Mouse (Mus musculus): ENCODE data around the gene Ptrhd1. TPM values are rescaled to one million over a fixed set of nuclear protein-coding genes. Genes with fewer than 3 reads are reported as not detected.

Gene Ptrhd1
- polyA plus RNA-seq (2014; fragmentation: Nextera tagmentation; extraction: Ambion mirVana), result 6.6 and 7.6 TPM in 2 replicates

- under 1% methylated on average over 50 of the region's 50 CpGs for WGBS
- H3K36me3 ChIP-seq (ENCODE audit: insufficient read depth), result peaks cover 22% of the 10 kb centered on the region
- ATAC-seq (ENCODE audit: insufficient read depth), result peak; percentile 99
Measured at GRCm38 (mm10) chr12:4233572-4234508, at the start of gene Ptrhd1, which contains the start of gene Cenpo. Gene Ptrhd1, plus strand, starts transcription at chr12:4234027. Gene Cenpo, minus strand, starts transcription at chr12:4234294.

GRCm38 (mm10) chr12:4184648-4185047 lies 49.2 kb upstream of the Ptrhd1 start:
- WGBS, result 59% methylated on average over 2 of the region's 2 CpGs
- TF ChIP-seq CTCF (IDR thresholded peaks at IDR 0.05; ENCODE audit: low read depth), result no peak
- no peak overlapping the region for H3K4me3 ChIP-seq (ENCODE audit: low read depth, low read length)
- H3K4me2 ChIP-seq, result no peak overlapping the region
- ATAC-seq (ENCODE audit: insufficient read depth) (no peak), DNase-seq (no peak)
- no peaks in the 10 kb centered on the region for H3K9me3 ChIP-seq (ENCODE audit: low read depth, low read length)
- no peaks in the 10 kb centered on the region for H3K36me3 ChIP-seq (ENCODE audit: insufficient read depth)
- no peaks in the 10 kb centered on the region for H3K4me1 ChIP-seq (ENCODE audit: insufficient read depth)
- no peak overlapping the region for H3K27ac ChIP-seq (ENCODE audit: low read depth)
- no peaks in the 10 kb centered on the region for H3K27me3 ChIP-seq (ENCODE audit: insufficient read depth, low read length)
- no peak overlapping the region for H3K9ac ChIP-seq

More at GRCm38 (mm10) chr12:4233572-4234508, at the start of gene Ptrhd1, which contains the start of gene Cenpo:
- H3K27me3 ChIP-seq (ENCODE audit: insufficient read depth, low read length), result no peaks in the 10 kb centered on the region
- TF ChIP-seq CTCF (IDR thresholded peaks at IDR 0.05; ENCODE audit: low read depth), result no peak
- H3K9me3 ChIP-seq (ENCODE audit: low read depth, low read length), result no peaks in the 10 kb centered on the region
- H3K4me2 ChIP-seq, result peak within 1 kb of the TSS; percentile 71
- H3K9ac ChIP-seq, result peak within 1 kb of the TSS; percentile 65
- peak within 1 kb of the TSS; percentile 91 for H3K27ac ChIP-seq (ENCODE audit: low read depth)
- peak within 1 kb of the TSS; percentile 50 for H3K4me3 ChIP-seq (ENCODE audit: low read depth, low read length)
- peak; percentile 98 for DNase-seq
- H3K4me1 ChIP-seq (ENCODE audit: insufficient read depth), result peaks cover 7% of the 10 kb centered on the region; the same call in 1 of the 2 replicates

- Histone ChIP-seq H3K9ac (no peak overlapping the region), H3K4me3 (ENCODE audit: low read depth, low read length) (no peak overlapping the region), H3K27ac (ENCODE audit: low read depth) (peak overlapping the region; percentile 69), H3K9me3 (ENCODE audit: low read depth, low read length) (no peaks in the 10 kb centered on the region), H3K27me3 (ENCODE audit: insufficient read depth, low read length) (no peaks in the 10 kb centered on the region), H3K4me2 (no peak overlapping the region), H3K4me1 (ENCODE audit: insufficient read depth) (peaks cover 14% of the 10 kb centered on the region; the same call in 1 of the 2 replicates), H3K36me3 (ENCODE audit: insufficient read depth) (0 out of 2 replicates have a peak, but pooled peaks cover 3% of the 10 kb centered on the region)
- WGBS, result 32% methylated on average over 14 of the region's 14 CpGs
- peak; percentile 77 for ATAC-seq (ENCODE audit: insufficient read depth)
- DNase-seq, result peak; percentile 79
- no peak for TF ChIP-seq CTCF (IDR thresholded peaks at IDR 0.05; ENCODE audit: low read depth)
Measured at GRCm38 (mm10) chr12:4188171-4189059, 45.4 kb upstream of the Ptrhd1 start.

- no peak overlapping the region for H3K27ac ChIP-seq (ENCODE audit: low read depth)
- no peak for ATAC-seq (ENCODE audit: insufficient read depth)
- 46% methylated on average over 5 of the region's 5 CpGs for WGBS
Measured at GRCm38 (mm10) chr12:4189060-4189447, 44.8 kb upstream of the Ptrhd1 start.

GRCm38 (mm10) chr12:4192514-4192913 lies 41.3 kb upstream of the Ptrhd1 start:
- Histone ChIP-seq H3K27ac (ENCODE audit: low read depth) (peak overlapping the region; percentile 73), H3K9ac (no peak overlapping the region), H3K27me3 (ENCODE audit: insufficient read depth, low read length) (no peaks in the 10 kb centered on the region), H3K4me3 (ENCODE audit: low read depth, low read length) (no peak overlapping the region), H3K9me3 (ENCODE audit: low read depth, low read length) (no peaks in the 10 kb centered on the region), H3K4me2 (no peak overlapping the region), H3K4me1 (ENCODE audit: insufficient read depth) (peaks cover 16% of the 10 kb centered on the region; the same call in 1 of the 2 replicates), H3K36me3 (ENCODE audit: insufficient read depth) (peaks cover 12% of the 10 kb centered on the region)
- ATAC-seq (ENCODE audit: insufficient read depth) (no peak), DNase-seq (peak; percentile 18)
- no peak for TF ChIP-seq CTCF (IDR thresholded peaks at IDR 0.05; ENCODE audit: low read depth)
- whole genome bisulfite sequencing, result 43% methylated on average over 6 of the region's 6 CpGs

More at GRCm38 (mm10) chr12:4189060-4189447, 44.8 kb upstream of the Ptrhd1 start:
- peak; percentile 55 for TF ChIP-seq CTCF (IDR thresholded peaks at IDR 0.05; ENCODE audit: low read depth)
- H3K4me3 ChIP-seq (ENCODE audit: low read depth, low read length), result no peak overlapping the region
- no peaks in the 10 kb centered on the region for H3K9me3 ChIP-seq (ENCODE audit: low read depth, low read length)
- no peaks in the 10 kb centered on the region for H3K27me3 ChIP-seq (ENCODE audit: insufficient read depth, low read length)
- 0 out of 2 replicates have a peak, but pooled peaks cover 3% of the 10 kb centered on the region for H3K36me3 ChIP-seq (ENCODE audit: insufficient read depth)
- no peak overlapping the region for H3K4me2 ChIP-seq
- H3K9ac ChIP-seq, result no peak overlapping the region
- H3K4me1 ChIP-seq (ENCODE audit: insufficient read depth), result peaks cover 16% of the 10 kb centered on the region; the same call in 1 of the 2 replicates
- DNase-seq, result peak; percentile 20

- no peak for TF ChIP-seq CTCF (IDR thresholded peaks at IDR 0.05; ENCODE audit: low read depth)
- Histone ChIP-seq H3K36me3 (ENCODE audit: insufficient read depth) (peaks cover 12% of the 10 kb centered on the region), H3K9me3 (ENCODE audit: low read depth, low read length) (no peaks in the 10 kb centered on the region), H3K9ac (no peak overlapping the region), H3K4me3 (ENCODE audit: low read depth, low read length) (no peak overlapping the region), H3K4me1 (ENCODE audit: insufficient read depth) (peaks cover 16% of the 10 kb centered on the region; the same call in 1 of the 2 replicates), H3K4me2 (no peak overlapping the region), H3K27ac (ENCODE audit: low read depth) (peak overlapping the region; percentile 73), H3K27me3 (ENCODE audit: insufficient read depth, low read length) (no peaks in the 10 kb centered on the region)
- 39% methylated on average over 10 of the region's 10 CpGs for WGBS
- DNase-seq, result peak; percentile 93
- peak; percentile 76 for ATAC-seq (ENCODE audit: insufficient read depth)
Measured at GRCm38 (mm10) chr12:4193025-4193740, 40.6 kb upstream of the Ptrhd1 start.
